Comparison of ENCODE assay signal across 19 mouse cellular contexts in genomic region chr19:53699671-53700070, GRCm38 (mm10). TPM values are rescaled to one million over a fixed set of nuclear protein-coding genes. Genes with fewer than 3 reads are reported as not detected.
DNase-seq lines count a peak whose midpoint lies in the region; ATAC-seq lines count a peak whose summit lies in the region.
"Had no signal": no experiment of that assay in that cellular context is flagged by ENCODE, and none has a peak within 500 bp of the region (broad histone marks: within the 10 kb centered on the region; RNA-seq: fewer than 3 reads in every experiment).

No protein-coding gene starts in this region.

- H3K4me3 ChIP-seq in heart, embryonic 10.5 days: no peak overlapping the region
- H3K4me3 ChIP-seq in hindbrain, embryonic 10.5 days: no peak overlapping the region
- no peak overlapping the region for H3K4me3 ChIP-seq in hindbrain, embryonic 12.5 days
- H3K4me3 ChIP-seq in embryonic facial prominence, embryonic 10.5 days: no peak overlapping the region
- H3K4me3 ChIP-seq in limb, embryonic 13.5 days: no peak overlapping the region
- H3K4me3 ChIP-seq: forebrain, embryonic 13.5 days; midbrain, embryonic 15.5 days had no signal

- intact Hi-C loops in heart, postnatal 10 days (cut with DNase I): no loop called here

- 20% methylated on average over 7 of the region's 7 CpGs for WGBS in heart, embryonic 10.5 days
- WGBS in hindbrain, embryonic 10.5 days: 31% methylated on average over 7 of the region's 7 CpGs
- WGBS in hindbrain, embryonic 12.5 days: 26% methylated on average over 7 of the region's 7 CpGs
- WGBS in embryonic facial prominence, embryonic 10.5 days: 27% methylated on average over 7 of the region's 7 CpGs
- WGBS in limb, embryonic 13.5 days: 13% methylated on average over 7 of the region's 7 CpGs

- DNase-seq in heart, embryonic 10.5 days (ENCODE audit: low spot score): no peak
- DNase-seq in heart, postnatal 10 days: no peak
- DNase-seq in hindbrain, embryonic 10.5 days (ENCODE audit: low spot score): peak; percentile 32
- peak; percentile 35 for DNase-seq in embryonic facial prominence, embryonic 10.5 days (ENCODE audit: low spot score)
- DNase-seq in ovary, adult 18-20 months (ENCODE audit: low spot score): no peak
- DNase-seq in cerebellum, postnatal 25 days: no peak
- DNase-seq: adrenal gland, postnatal 36 days; cerebellum, adult 8-10 months; kidney, adult 8-10 months; kidney, postnatal 4 days; lung, embryonic 14.5 days; right cerebral cortex, postnatal 14 days had no signal

- H3K9me3 ChIP-seq in heart, embryonic 10.5 days: no peaks in the 10 kb centered on the region
- no peaks in the 10 kb centered on the region for H3K9me3 ChIP-seq in hindbrain, embryonic 10.5 days
- no peaks in the 10 kb centered on the region for H3K9me3 ChIP-seq in hindbrain, embryonic 12.5 days (replicated peaks)
- no peaks in the 10 kb centered on the region for H3K9me3 ChIP-seq in embryonic facial prominence, embryonic 10.5 days
- no peaks in the 10 kb centered on the region for H3K9me3 ChIP-seq in limb, embryonic 13.5 days
- H3K9me3 ChIP-seq: forebrain, embryonic 13.5 days; midbrain, embryonic 15.5 days had no signal

- H3K27ac ChIP-seq in heart, embryonic 10.5 days: peak overlapping the region; percentile 52; the same call in 1 of the 2 replicates
- peak overlapping the region; percentile 70 for H3K27ac ChIP-seq in hindbrain, embryonic 10.5 days
- no peak overlapping the region for H3K27ac ChIP-seq in hindbrain, embryonic 12.5 days
- no peak overlapping the region; the same call in 1 of the 2 replicates for H3K27ac ChIP-seq in embryonic facial prominence, embryonic 10.5 days (replicated peaks)
- H3K27ac ChIP-seq in limb, embryonic 13.5 days: peak overlapping the region; percentile 29; the same call in 1 of the 2 replicates
- H3K27ac ChIP-seq: forebrain, embryonic 13.5 days; macrophage; midbrain, embryonic 15.5 days had no signal

- peaks cover 69% of the 10 kb centered on the region for H3K4me1 ChIP-seq in heart, embryonic 10.5 days
- H3K4me1 ChIP-seq in hindbrain, embryonic 10.5 days (replicated peaks): peaks cover 49% of the 10 kb centered on the region
- peaks cover 34% of the 10 kb centered on the region for H3K4me1 ChIP-seq in hindbrain, embryonic 12.5 days
- peaks cover 33% of the 10 kb centered on the region for H3K4me1 ChIP-seq in embryonic facial prominence, embryonic 10.5 days
- H3K4me1 ChIP-seq in limb, embryonic 13.5 days: peaks cover 41% of the 10 kb centered on the region

- no peak overlapping the region for H3K4me2 ChIP-seq in hindbrain, embryonic 12.5 days (replicated peaks)
- 0 out of 2 replicates have a peak overlapping the region, but pooled peaks have one; percentile 32 for H3K4me2 ChIP-seq in limb, embryonic 13.5 days (replicated peaks)
- H3K4me2 ChIP-seq: forebrain, embryonic 13.5 days; liver, embryonic 11.5 days; lung, embryonic 14.5 days; midbrain, embryonic 15.5 days had no signal

- H3K9ac ChIP-seq in hindbrain, embryonic 12.5 days: no peak overlapping the region
- H3K9ac ChIP-seq in limb, embryonic 13.5 days: peak overlapping the region; percentile 31
- H3K9ac ChIP-seq: forebrain, embryonic 13.5 days; lung, embryonic 14.5 days; midbrain, embryonic 15.5 days had no signal

- no peaks in the 10 kb centered on the region for H3K27me3 ChIP-seq in heart, embryonic 10.5 days (ENCODE audit: insufficient read depth, poor library complexity, severe bottlenecking)
- H3K27me3 ChIP-seq in hindbrain, embryonic 10.5 days (ENCODE audit: insufficient read depth, poor library complexity, severe bottlenecking): no peaks in the 10 kb centered on the region
- H3K27me3 ChIP-seq in hindbrain, embryonic 12.5 days: no peaks in the 10 kb centered on the region; the same call in 1 of the 2 replicates
- peaks cover 18% of the 10 kb centered on the region for H3K27me3 ChIP-seq in embryonic facial prominence, embryonic 10.5 days (replicated peaks; ENCODE audit: low read depth, poor library complexity, severe bottlenecking)
- H3K27me3 ChIP-seq in limb, embryonic 13.5 days: no peaks in the 10 kb centered on the region
- H3K27me3 ChIP-seq: forebrain, embryonic 13.5 days; midbrain, embryonic 15.5 days had no signal

- no peaks in the 10 kb centered on the region for H3K36me3 ChIP-seq in heart, embryonic 10.5 days
- no peaks in the 10 kb centered on the region for H3K36me3 ChIP-seq in hindbrain, embryonic 10.5 days
- H3K36me3 ChIP-seq in hindbrain, embryonic 12.5 days: no peaks in the 10 kb centered on the region
- no peaks in the 10 kb centered on the region for H3K36me3 ChIP-seq in embryonic facial prominence, embryonic 10.5 days (replicated peaks)
- H3K36me3 ChIP-seq in limb, embryonic 13.5 days: no peaks in the 10 kb centered on the region
- H3K36me3 ChIP-seq: midbrain, embryonic 15.5 days had no signal

- ATAC-seq in hindbrain, embryonic 12.5 days (ENCODE audit: low FRiP score): no peak
- ATAC-seq in limb, embryonic 13.5 days (ENCODE audit: low FRiP score, low read depth): peak; percentile 46; the same call in 1 of the 2 replicates
- ATAC-seq: activated CD4-positive, CD25-positive, alpha-beta regulatory T cell, adult 4 months; forebrain, embryonic 13.5 days; midbrain, embryonic 15.5 days had no signal

RNA-seq across cellular contexts. Expression of gene Rbm20, which starts 22.6 kb away (rescaled TPM):
- 18.3 and 34.7 TPM in 2 replicates for polyA plus RNA-seq in heart, embryonic 10.5 days (2016; fragmentation: Nextera tagmentation; extraction: Ambion mirVana)
- total RNA-seq in heart, postnatal 10 days (2021): 100 to 1,000 TPM; 257 to 294 TPM
- polyA plus RNA-seq in hindbrain, embryonic 10.5 days (2016; fragmentation: Nextera tagmentation; extraction: Ambion mirVana): 0.42 and 1.1 TPM in 2 replicates
- polyA plus RNA-seq in hindbrain, embryonic 12.5 days (2016; fragmentation: Nextera tagmentation; extraction: Ambion mirVana): 1.5 and 1.9 TPM in 2 replicates
- polyA plus RNA-seq in embryonic facial prominence, embryonic 10.5 days (2016; fragmentation: Nextera tagmentation; extraction: Ambion mirVana): 0.87 and 1.2 TPM in 2 replicates
- polyA plus RNA-seq in limb, embryonic 13.5 days (2015; fragmentation: Nextera tagmentation; extraction: Ambion mirVana): 3.7 and 5.1 TPM in 2 replicates
- polyA plus RNA-seq: macrophage had no signal

Comparison
In these comparisons a context has a peak if more than half of its experiments do, and no peak if none do; other contexts are left out.
1. H3K27ac ChIP-seq: peak in heart, embryonic 10.5 days (single experiment), hindbrain, embryonic 10.5 days (single experiment) and limb, embryonic 13.5 days (single experiment); none in hindbrain, embryonic 12.5 days (single experiment) and embryonic facial prominence, embryonic 10.5 days (single experiment).
2. DNase-seq: peak in hindbrain, embryonic 10.5 days (single experiment) and embryonic facial prominence, embryonic 10.5 days (single experiment); none in heart, embryonic 10.5 days (single experiment), heart, postnatal 10 days (0 of 2), ovary, adult 18-20 months (single experiment) and cerebellum, postnatal 25 days (0 of 2).